Mouse (Mus musculus): ENCODE results near the gene Zfp865. TPM values are rescaled to one million over a fixed set of nuclear protein-coding genes. Genes with fewer than 3 reads are reported as not detected.

The Zfp865 gene
- total and polyA plus RNA-seq, 3 experiments: 23.7 to 67.1 (median 29.7) TPM

DNA sequence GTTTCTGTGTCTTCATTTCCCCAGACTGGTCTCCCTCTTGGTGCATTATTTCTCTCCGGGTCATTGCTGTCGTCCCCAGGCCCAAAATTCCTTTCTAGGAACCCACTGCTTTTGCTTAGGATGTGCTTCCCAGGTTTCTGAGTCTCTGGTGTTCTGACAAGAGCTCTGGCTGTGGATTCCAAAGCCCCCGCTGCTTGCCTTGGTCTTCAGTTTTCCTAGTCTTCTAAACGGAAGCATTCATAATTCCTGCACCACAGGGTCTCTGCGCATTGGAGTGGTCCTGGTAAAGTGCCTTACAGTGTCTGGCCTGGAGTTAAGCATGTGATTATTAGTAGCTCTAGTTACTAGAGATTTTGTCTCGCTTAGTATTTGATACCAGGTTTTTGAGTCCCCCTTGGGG lies 60.6 kb downstream of the Zfp865 start:
- DNase-seq: no peak

- no peak for DNase-seq
Observed at GRCm38 (mm10) chr7:5081241-5081640, 61.1 kb downstream of the Zfp865 start.

GRCm38 (mm10) chr7:5081939-5082338 lies 61.8 kb downstream of the Zfp865 start:
- DNase-seq: no peak

DNA sequence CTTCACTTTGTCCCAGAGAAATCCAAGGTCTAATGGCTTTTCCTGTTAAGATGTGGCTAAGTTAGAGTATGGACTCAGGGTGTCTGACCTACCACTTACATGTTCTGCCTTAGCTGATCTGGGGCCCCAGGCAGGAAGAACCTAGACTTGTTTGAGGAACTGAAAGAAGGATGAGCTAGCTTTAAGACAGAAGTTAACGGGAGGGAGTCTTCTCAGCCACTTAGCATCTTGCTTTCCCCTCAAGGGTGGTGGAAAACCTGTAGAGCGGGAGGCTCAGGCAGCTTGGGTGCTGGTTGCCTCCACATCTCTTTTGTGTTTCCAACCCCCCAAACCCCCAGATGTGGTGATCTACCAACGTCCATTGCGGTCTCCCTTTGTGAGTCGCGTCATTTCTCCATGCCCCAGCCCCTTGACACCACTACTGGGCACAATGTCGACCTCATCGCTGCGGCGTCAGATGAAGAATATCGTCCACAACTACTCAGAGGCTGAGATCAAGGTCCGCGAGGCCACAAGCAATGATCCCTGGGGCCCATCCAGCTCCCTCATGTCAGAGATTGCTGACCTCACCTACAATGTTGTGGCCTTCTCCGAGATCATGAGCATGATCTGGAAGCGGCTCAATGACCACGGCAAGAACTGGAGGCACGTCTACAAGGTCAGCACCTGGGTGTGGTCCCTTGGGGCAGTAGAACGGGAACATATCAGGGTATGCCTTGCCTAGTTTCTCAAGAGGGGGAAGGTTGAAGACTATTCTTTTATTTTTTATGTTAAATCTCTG lies 63.3 kb downstream of the Zfp865 start:
- no peak for DNase-seq

- DNase-seq: no peak
Observed at GRCm38 (mm10) chr7:5085512-5085911, 65.3 kb downstream of the Zfp865 start.

Other genes with a start within 250 kb of the Zfp865 start
- not detected for gene Fam71e2, start 249.1 kb upstream of the Zfp865 start, total RNA-seq (2021)
- gene Fam71e2, start 249.1 kb upstream of the Zfp865 start, polyA plus RNA-seq (2012; rRNA removed): not detected in 2 replicates
- gene Il11, start 237.5 kb upstream of the Zfp865 start, total RNA-seq (2021): under 1 TPM in 1 of 2 experiments, not detected in 1; 0.48 TPM
- gene Il11, start 237.5 kb upstream of the Zfp865 start, polyA plus RNA-seq (2012; rRNA removed): 0.54 and 0.71 TPM in 2 replicates
- not detected for gene Tmem190, start 237.4 kb upstream of the Zfp865 start, total RNA-seq (2021)
- not detected in 2 replicates for gene Tmem190, start 237.4 kb upstream of the Zfp865 start, polyA plus RNA-seq (2012; rRNA removed)
- 10 to 100 TPM; 10.2 to 10.8 TPM for gene Tmem238, start 230.7 kb upstream of the Zfp865 start, total RNA-seq (2021)
- 144 and 180 TPM in 2 replicates for gene Tmem238, start 230.7 kb upstream of the Zfp865 start, polyA plus RNA-seq (2012; rRNA removed)
- 1,000 to 10,000 TPM in 1 of 2 experiments, 100 to 1,000 TPM in 1; 958 to 1,234 TPM for gene Rpl28, start 227.5 kb upstream of the Zfp865 start, total RNA-seq (2021)
- gene Rpl28, start 227.5 kb upstream of the Zfp865 start, polyA plus RNA-seq (2012; rRNA removed): 237 and 255 TPM in 2 replicates
- gene Ube2s, start 207.8 kb upstream of the Zfp865 start, total RNA-seq (2021): 100 to 1,000 TPM in 1 of 2 experiments, 10 to 100 TPM in 1; 98.1 to 140 TPM
- 148 and 156 TPM in 2 replicates for gene Ube2s, start 207.8 kb upstream of the Zfp865 start, polyA plus RNA-seq (2012; rRNA removed)
- gene Shisa7, start 175.7 kb upstream of the Zfp865 start, total RNA-seq (2021): 1 to 10 TPM; 1.9 TPM
- gene Shisa7, start 175.7 kb upstream of the Zfp865 start, polyA plus RNA-seq (2012; rRNA removed): 2.9 and 4.0 TPM in 2 replicates
- 10 to 100 TPM; 10.9 to 23.8 TPM for gene Isoc2b, start 150.1 kb upstream of the Zfp865 start, total RNA-seq (2021)
- gene Isoc2b, start 150.1 kb upstream of the Zfp865 start, polyA plus RNA-seq (2012; rRNA removed): 75.4 and 78.2 TPM in 2 replicates
- 10 to 100 TPM; 35.5 to 43.4 TPM for gene Isoc2a, start 143.2 kb upstream of the Zfp865 start, total RNA-seq (2021)
- 43.5 and 45.6 TPM in 2 replicates for gene Isoc2a, start 143.2 kb upstream of the Zfp865 start, polyA plus RNA-seq (2012; rRNA removed)
- gene Gm36210, start 113.9 kb upstream of the Zfp865 start, total RNA-seq (2021): under 1 TPM; 0.23 to 0.45 TPM
- 0.27 TPM in 1 of 2 replicates, not detected in the other for gene Gm36210, start 113.9 kb upstream of the Zfp865 start, polyA plus RNA-seq (2012; rRNA removed)
- 10 to 100 TPM; 15.1 to 19.2 TPM for gene Zfp628, start 105.2 kb upstream of the Zfp865 start, total RNA-seq (2021)
- 35.6 and 41.3 TPM in 2 replicates for gene Zfp628, start 105.2 kb upstream of the Zfp865 start, polyA plus RNA-seq (2012; rRNA removed)
- gene Nat14, start 98.3 kb upstream of the Zfp865 start, total RNA-seq (2021): 1 to 10 TPM; 8.4 to 9.2 TPM
- gene Nat14, start 98.3 kb upstream of the Zfp865 start, polyA plus RNA-seq (2012; rRNA removed): 11.4 and 20.0 TPM in 2 replicates
- 1 to 10 TPM; 2.2 to 2.3 TPM for gene Ssc5d, start 94.6 kb upstream of the Zfp865 start, total RNA-seq (2021)
- gene Ssc5d, start 94.6 kb upstream of the Zfp865 start, polyA plus RNA-seq (2012; rRNA removed): 2.9 and 3.1 TPM in 2 replicates
- gene Sbk2, start 56.0 kb upstream of the Zfp865 start, total RNA-seq (2021): 1 to 10 TPM in 1 of 2 experiments, under 1 TPM in 1; 0.32 to 1.0 TPM
- gene Sbk2, start 56.0 kb upstream of the Zfp865 start, polyA plus RNA-seq (2012; rRNA removed): 0.52 and 1.4 TPM in 2 replicates
- gene Sbk3, start 49.2 kb upstream of the Zfp865 start, total RNA-seq (2021): under 1 TPM; 0.20 to 0.21 TPM
- gene Sbk3, start 49.2 kb upstream of the Zfp865 start, polyA plus RNA-seq (2012; rRNA removed): 0.17 and 0.30 TPM in 2 replicates
- 10 to 100 TPM; 18.2 to 21.5 TPM for gene Zfp579, start 24.2 kb upstream of the Zfp865 start, total RNA-seq (2021)
- gene Zfp579, start 24.2 kb upstream of the Zfp865 start, polyA plus RNA-seq (2012; rRNA removed): 74.5 and 94.4 TPM in 2 replicates
- gene Zfp524, start 6.0 kb upstream of the Zfp865 start, total RNA-seq (2021): 10 to 100 TPM; 13.0 to 13.8 TPM
- gene Zfp524, start 6.0 kb upstream of the Zfp865 start, polyA plus RNA-seq (2012; rRNA removed): 35.0 and 36.4 TPM in 2 replicates
- 10 to 100 TPM; 24.1 to 24.7 TPM for gene Fiz1, start 5.7 kb upstream of the Zfp865 start, total RNA-seq (2021)
- gene Fiz1, start 5.7 kb upstream of the Zfp865 start, polyA plus RNA-seq (2012; rRNA removed): 31.5 and 32.2 TPM in 2 replicates
- not detected for gene Gm44973, start 4.9 kb upstream of the Zfp865 start, total RNA-seq (2021)
- gene Gm44973, start 4.9 kb upstream of the Zfp865 start, polyA plus RNA-seq (2012; rRNA removed): not detected in 2 replicates
- gene Ccdc106, start 177 bp downstream of the Zfp865 start, total RNA-seq (2021): 1 to 10 TPM; 1.4 to 2.6 TPM
- 1.5 and 3.0 TPM in 2 replicates for gene Ccdc106, start 177 bp downstream of the Zfp865 start, polyA plus RNA-seq (2012; rRNA removed)
- gene 4632433K11Rik, start 13.7 kb downstream of the Zfp865 start, total RNA-seq (2021): under 1 TPM in 1 of 2 experiments, not detected in 1; 0.92 TPM
- gene 4632433K11Rik, start 13.7 kb downstream of the Zfp865 start, polyA plus RNA-seq (2012; rRNA removed): not detected in 2 replicates
- 1 to 10 TPM; 4.4 to 5.1 TPM for gene Zfp784, start 18.1 kb downstream of the Zfp865 start, total RNA-seq (2021)
- gene Zfp784, start 18.1 kb downstream of the Zfp865 start, polyA plus RNA-seq (2012; rRNA removed): 7.2 and 8.2 TPM in 2 replicates
- 10 to 100 TPM in 1 of 2 experiments, 1 to 10 TPM in 1; 5.6 to 10.4 TPM for gene Zfp580, start 31.2 kb downstream of the Zfp865 start, total RNA-seq (2021)
- 46.5 and 61.0 TPM in 2 replicates for gene Zfp580, start 31.2 kb downstream of the Zfp865 start, polyA plus RNA-seq (2012; rRNA removed)
- 100 to 1,000 TPM; 157 to 168 TPM for gene U2af2, start 41.8 kb downstream of the Zfp865 start, total RNA-seq (2021)
- gene U2af2, start 41.8 kb downstream of the Zfp865 start, polyA plus RNA-seq (2012; rRNA removed): 126 and 150 TPM in 2 replicates
- 100 to 1,000 TPM; 114 to 169 TPM for gene Epn1, start 59.9 kb downstream of the Zfp865 start, total RNA-seq (2021)
- gene Epn1, start 59.9 kb downstream of the Zfp865 start, polyA plus RNA-seq (2012; rRNA removed): 291 and 321 TPM in 2 replicates
- under 1 TPM in 1 of 2 experiments, not detected in 1; 0.59 TPM for gene Rfpl4, start 96.6 kb downstream of the Zfp865 start, total RNA-seq (2021)
- gene Rfpl4, start 96.6 kb downstream of the Zfp865 start, polyA plus RNA-seq (2012; rRNA removed): not detected in 2 replicates
- gene Rasl2-9, start 105.6 kb downstream of the Zfp865 start, total RNA-seq (2021): 1 to 10 TPM in 1 of 2 experiments, under 1 TPM in 1; 0.86 to 2.9 TPM
- 0.15 and 0.33 TPM in 2 replicates for gene Rasl2-9, start 105.6 kb downstream of the Zfp865 start, polyA plus RNA-seq (2012; rRNA removed)
- not detected for gene Vmn1r55, start 129.3 kb downstream of the Zfp865 start, total RNA-seq (2021)
- not detected in 2 replicates for gene Vmn1r55, start 129.3 kb downstream of the Zfp865 start, polyA plus RNA-seq (2012; rRNA removed)
- gene Vmn1r56, start 176.4 kb downstream of the Zfp865 start, total RNA-seq (2021): not detected
- gene Vmn1r56, start 176.4 kb downstream of the Zfp865 start, polyA plus RNA-seq (2012; rRNA removed): not detected in 2 replicates
- not detected for gene Vmn1r57, start 198.1 kb downstream of the Zfp865 start, total RNA-seq (2021)
- not detected in 2 replicates for gene Vmn1r57, start 198.1 kb downstream of the Zfp865 start, polyA plus RNA-seq (2012; rRNA removed)